Mouse (Mus musculus) CD8-positive naive resting alpha-beta T cell, adult 2 months (primary cell): Measurements from ENCODE around the gene Cldn2.

Experiments
- DNase-seq, 2 experiments: peaks; one replicate each; pipeline ENCODE4 v3.0.0; 2022; ENCODE audit warnings: low read depth in 2 of 2, low spot score in 2 of 2

The Cldn2 gene

GRCm38 (mm10) chrX:139807391-139807790, 6.8 kb downstream of the Cldn2 start:
- no peak for DNase-seq

GRCm38 (mm10) chrX:139808085-139808484, 7.5 kb downstream of the Cldn2 start:
- no peak for DNase-seq

DNA sequence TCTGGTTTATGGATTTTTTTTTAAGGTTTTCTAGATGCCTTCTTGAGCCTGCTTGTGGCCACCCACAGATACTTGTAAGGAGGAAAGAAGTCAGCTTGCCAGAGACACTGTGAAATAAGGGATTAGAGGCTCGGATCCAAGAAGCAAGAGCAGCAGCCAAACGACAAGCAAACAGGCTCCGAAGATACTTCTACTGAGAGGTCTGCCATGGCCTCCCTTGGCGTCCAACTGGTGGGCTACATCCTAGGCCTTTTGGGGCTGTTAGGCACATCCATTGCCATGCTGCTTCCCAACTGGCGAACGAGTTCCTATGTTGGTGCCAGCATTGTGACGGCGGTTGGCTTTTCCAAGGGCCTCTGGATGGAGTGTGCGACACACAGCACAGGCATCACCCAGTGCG, 7.9 kb downstream of the Cldn2 start:
- DNase-seq: no peak

- DNase-seq: no peak
Measured at GRCm38 (mm10) chrX:139812636-139813298, 12.1 kb downstream of the Cldn2 start.

GRCm38 (mm10) chrX:139813299-139814002, 12.8 kb downstream of the Cldn2 start:
- no peak for DNase-seq

DNA sequence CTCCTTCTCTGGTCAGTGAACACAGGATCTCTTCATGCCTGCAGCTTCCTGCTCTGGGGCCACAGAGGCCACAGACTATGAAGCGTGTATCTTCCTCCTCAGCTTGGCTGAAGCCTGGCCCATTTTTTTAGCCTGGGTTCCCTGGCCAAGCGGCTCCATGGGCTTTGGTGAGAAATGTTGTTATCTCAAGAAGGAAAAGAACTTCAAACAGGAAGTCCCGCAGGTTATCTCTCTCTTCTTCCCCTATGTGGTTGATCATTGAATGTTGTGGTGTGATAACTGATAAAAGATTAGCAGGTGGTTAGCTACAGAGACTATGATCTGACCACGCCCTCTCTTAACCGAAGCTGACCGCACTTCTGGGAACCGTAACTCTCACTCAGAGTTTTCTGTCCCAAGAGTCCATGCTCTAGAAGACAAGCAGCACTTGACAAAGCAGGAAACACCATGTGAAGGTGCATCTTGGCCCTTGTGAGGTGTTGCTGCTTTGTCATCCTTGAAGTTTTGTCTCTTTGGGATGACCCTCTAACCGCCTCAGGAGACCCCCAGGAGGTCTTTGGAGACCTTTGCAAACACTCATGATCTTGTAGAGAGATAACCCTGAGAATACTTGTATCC, 13.5 kb downstream of the Cldn2 start:
- DNase-seq: no peak

GRCm38 (mm10) chrX:139815201-139815600, 14.6 kb downstream of the Cldn2 start:
- no peak for DNase-seq

DNA sequence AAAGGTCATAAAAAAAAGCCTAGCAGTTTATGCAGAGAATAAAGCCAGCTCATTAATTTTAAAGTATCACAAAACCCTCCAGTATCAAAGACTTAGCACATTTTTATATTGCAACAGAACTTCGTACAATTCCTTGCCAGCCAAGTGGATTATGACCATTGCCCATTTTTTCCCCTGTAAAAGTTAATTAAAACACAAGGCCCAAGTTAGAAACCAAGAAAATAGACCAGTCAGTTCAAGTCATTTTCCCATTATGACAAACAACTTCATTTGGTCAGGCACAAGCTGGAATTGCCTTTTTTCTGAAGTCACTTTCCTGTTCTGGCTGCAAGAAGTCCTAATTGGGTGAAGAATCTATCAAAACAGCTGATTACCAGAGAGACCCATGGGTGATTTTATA, 24.8 kb downstream of the Cldn2 start:
- no peak for DNase-seq

GRCm38 (mm10) chrX:139826926-139827325, 26.3 kb downstream of the Cldn2 start:
- DNase-seq: no peak

DNA sequence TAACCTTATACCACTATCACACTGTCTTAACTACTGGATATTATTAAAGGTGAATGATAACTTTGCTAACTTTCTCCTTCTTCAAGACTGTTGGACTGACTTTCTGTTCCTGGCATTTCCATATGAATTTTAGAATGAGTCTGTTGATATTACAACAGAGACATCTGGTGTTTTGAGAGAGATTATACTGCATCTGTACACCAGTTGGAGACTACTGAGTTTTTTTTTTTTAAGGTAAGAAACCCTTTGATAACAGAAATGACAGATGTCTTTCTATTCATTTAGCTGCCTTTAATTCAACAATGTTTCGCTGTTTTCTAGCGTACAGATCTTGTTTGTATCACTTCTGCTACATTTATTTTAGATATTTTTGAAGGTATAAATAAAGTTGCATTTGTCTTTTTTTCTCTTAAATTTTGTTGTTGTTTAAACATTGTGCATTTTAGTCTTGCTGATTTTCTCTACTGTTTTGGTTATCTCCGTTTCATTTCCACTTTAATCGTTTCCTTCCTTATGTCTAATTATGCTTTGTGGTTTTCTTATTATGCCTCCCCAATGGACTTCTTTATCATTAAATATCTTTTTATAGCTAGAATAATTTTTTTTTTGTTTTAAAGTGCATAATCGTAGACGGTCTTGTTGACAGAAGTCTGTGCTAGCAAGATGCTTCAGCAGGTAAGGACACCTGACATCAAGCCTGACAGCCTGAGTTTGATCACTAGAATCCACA, 27.9 kb downstream of the Cldn2 start:
- DNase-seq: no peak

DNA sequence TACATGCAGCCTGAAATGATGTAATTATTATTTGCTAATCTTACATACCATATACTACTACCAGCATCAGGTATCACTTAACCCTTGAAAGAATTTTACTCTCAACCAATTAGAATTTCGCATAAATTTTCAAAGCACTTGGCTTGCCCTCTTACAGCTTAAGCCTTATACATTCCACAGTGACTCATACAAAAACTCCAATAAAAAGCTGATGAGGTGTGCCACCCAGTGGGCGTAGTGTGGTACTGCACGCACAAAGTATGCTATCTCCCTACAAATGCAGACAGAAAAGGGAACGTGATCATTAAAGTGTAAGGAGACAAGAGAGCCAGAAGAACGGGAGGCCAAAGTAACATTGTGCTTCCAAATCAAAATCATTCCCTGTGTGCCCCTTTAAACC, 31.8 kb downstream of the Cldn2 start:
- peak; percentile 9 to 22 for DNase-seq

GRCm38 (mm10) chrX:139839057-139839456, 38.4 kb downstream of the Cldn2 start:
- DNase-seq: no peak

- DNase-seq: no peak
Measured at GRCm38 (mm10) chrX:139841091-139841490, 40.5 kb downstream of the Cldn2 start.

- no peak for DNase-seq
Measured at GRCm38 (mm10) chrX:139854795-139855194, 54.2 kb downstream of the Cldn2 start.

DNA sequence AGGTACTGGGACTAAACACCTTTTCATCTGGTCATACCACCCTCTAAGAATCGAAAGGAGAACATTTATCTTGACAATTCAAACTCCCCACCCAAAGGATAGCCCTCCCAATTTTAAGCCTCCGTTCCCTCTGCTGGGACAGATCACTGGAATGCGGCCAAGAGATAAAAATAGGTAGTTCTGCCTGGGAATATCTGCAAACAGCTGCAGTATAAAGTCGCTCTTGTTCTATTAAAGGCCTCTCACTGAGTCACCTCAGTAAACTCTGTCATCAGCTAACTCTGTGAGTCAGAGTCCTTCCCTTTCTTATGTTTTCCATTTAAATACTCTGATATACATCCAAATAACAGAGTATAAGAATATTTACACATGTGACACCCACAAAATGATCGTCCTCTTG, 58.8 kb downstream of the Cldn2 start:
- no peak for DNase-seq
